Mouse (Mus musculus) intestine, embryonic 14.5 days (tissue): ENCODE measurements around the gene Nos1ap. TPM values are rescaled to one million over a fixed set of nuclear protein-coding genes. Genes with fewer than 3 reads are reported as not detected.

Experiments used
- ATAC-seq: fragments of 200-750 bp; cut with Nextera tagmentation; replicated peaks from 2 replicates; pipeline ENCODE4 v1.8.0; 2017; ENCODE audit warnings: low read depth, moderate number of reproducible peaks, moderate TSS enrichment, moderate library complexity; ENCODE audit not compliant: low FRiP score, low TSS enrichment
- DNase-seq: peaks from one replicate; pipeline ENCODE4 v3.0.0-alpha.2; 2018; ENCODE audit warnings: low spot score
- H3K27ac ChIP-seq: fragments of 300-500 bp; sonication (generic); 2 replicates; pipeline ENCODE4 v1.5.1; 2014; ENCODE audit warnings: low read depth, mild to moderate bottlenecking, control low read depth
- H3K27me3 ChIP-seq: fragments of 300-500 bp; sonication (generic); replicated peaks from 2 replicates; pipeline ENCODE4 v1.6.1; 2014; ENCODE audit warnings: low read length, control low read depth; ENCODE audit not compliant: control insufficient read depth, insufficient read depth
- H3K36me3 ChIP-seq: fragments of 300-500 bp; sonication (generic); 2 replicates; pipeline ENCODE4 v1.6.1; 2014; ENCODE audit warnings: low read length, control low read depth; ENCODE audit not compliant: control insufficient read depth, insufficient read depth
- H3K4me1 ChIP-seq: fragments of 300-500 bp; sonication (generic); replicated peaks from 2 replicates; pipeline ENCODE4 v1.6.1; 2014; ENCODE audit warnings: low read length, control low read depth, mixed read lengths; ENCODE audit not compliant: control insufficient read depth, insufficient read depth
- H3K4me2 ChIP-seq: fragments of 300-500 bp; sonication (generic); 2 replicates; pipeline ENCODE4 v1.6.1; 2014; ENCODE audit warnings: low read length
- H3K4me3 ChIP-seq: fragments of 300-500 bp; sonication (generic); 2 replicates; pipeline ENCODE4 v1.5.1; 2014; ENCODE audit warnings: low read depth, low read length, control low read depth, mixed read lengths
- H3K9ac ChIP-seq: fragments of 300-500 bp; sonication (generic); 2 replicates; pipeline ENCODE4 v1.6.1; 2014; ENCODE audit warnings: mild to moderate bottlenecking, low read length
- H3K9me3 ChIP-seq: fragments of 300-500 bp; sonication (generic); 2 replicates; pipeline ENCODE4 v1.6.1; 2016; ENCODE audit warnings: low read length, control low read depth; ENCODE audit not compliant: control insufficient read depth
- WGBS: fragments of 180-500 bp; shearing (Covaris S2); extraction: QIAGEN DNeasy Blood & Tissue Kit; methylation state at CpG from one replicate; pipeline ENCODE4 v1.1.7; 2014; 5-methylcytosine and 5-hydroxymethylcytosine counted together
- polyA plus RNA-seq: library from polyadenylated mRNA; unstranded; fragments of >200 nt; fragmentation: Nextera tagmentation; extraction: Ambion mirVana; gene quantifications from 2 replicates; pipeline ENCODE4 v1.2.1, GENCODE M21; 2014

The Nos1ap gene
- polyA plus RNA-seq, 1 experiment from 2014 or later: 12.1 TPM

DNA sequence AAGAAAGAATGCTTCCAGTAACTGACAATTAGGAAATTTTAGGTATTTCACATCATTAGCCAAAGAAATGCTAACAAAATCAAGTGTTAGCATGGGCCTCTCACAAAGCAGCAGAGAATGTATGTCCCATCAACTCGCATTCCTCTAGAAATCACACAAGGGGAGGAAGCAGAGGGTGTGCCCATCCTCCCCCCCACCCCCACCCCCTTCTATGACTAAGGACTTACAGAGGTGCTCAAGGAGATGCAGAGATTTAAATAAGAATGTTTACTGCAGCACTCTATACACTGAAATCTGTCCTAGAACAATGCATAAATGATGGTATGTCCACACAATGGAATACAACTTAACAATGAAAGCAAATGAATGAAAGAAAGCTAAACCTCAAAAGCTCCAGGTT is 27.2 kb downstream of the Nos1ap start:
- Histone ChIP-seq H3K27me3 (no peaks in the 10 kb centered on the region), H3K4me1 (no peaks in the 10 kb centered on the region), H3K9me3 (no peaks in the 10 kb centered on the region), H3K36me3 (no peaks in the 10 kb centered on the region), H3K4me2 (no peak overlapping the region), H3K4me3 (no peak overlapping the region), H3K9ac (no peak overlapping the region), H3K27ac (no peak overlapping the region)
- no peak for ATAC-seq
- DNase-seq: no peak
- WGBS: 89% methylated on average over 1 of the region's 1 CpGs

DNA sequence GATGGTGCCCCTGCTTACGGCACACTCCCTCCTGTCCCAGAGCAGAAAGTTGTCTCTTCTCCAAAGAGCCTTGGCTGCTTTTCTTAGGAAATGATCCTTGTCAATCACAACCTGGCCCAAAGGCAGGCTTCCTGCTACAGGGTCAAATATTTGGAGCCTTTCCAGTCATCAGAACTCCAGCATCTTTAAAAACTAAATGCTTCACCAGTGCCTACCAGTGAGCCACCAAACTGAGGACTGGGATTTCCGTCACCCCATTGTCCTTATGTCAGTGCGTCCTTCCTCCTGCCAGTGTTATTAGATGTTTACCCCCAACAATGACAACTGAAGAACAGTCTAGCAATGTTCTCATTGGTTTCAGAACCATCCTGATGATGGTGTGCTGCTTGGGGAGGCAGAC is 28.9 kb downstream of the Nos1ap start:
- no peak for DNase-seq
- H3K36me3 ChIP-seq: no peaks in the 10 kb centered on the region
- no peaks in the 10 kb centered on the region for H3K27me3 ChIP-seq
- H3K4me2 ChIP-seq: no peak overlapping the region
- H3K9me3 ChIP-seq: no peaks in the 10 kb centered on the region
- no peaks in the 10 kb centered on the region for H3K4me1 ChIP-seq
- no peak overlapping the region for H3K9ac ChIP-seq
- WGBS: 92% methylated on average over 3 of the region's 3 CpGs
- no peak overlapping the region for H3K4me3 ChIP-seq
- no peak for ATAC-seq
- H3K27ac ChIP-seq: no peak overlapping the region

DNA sequence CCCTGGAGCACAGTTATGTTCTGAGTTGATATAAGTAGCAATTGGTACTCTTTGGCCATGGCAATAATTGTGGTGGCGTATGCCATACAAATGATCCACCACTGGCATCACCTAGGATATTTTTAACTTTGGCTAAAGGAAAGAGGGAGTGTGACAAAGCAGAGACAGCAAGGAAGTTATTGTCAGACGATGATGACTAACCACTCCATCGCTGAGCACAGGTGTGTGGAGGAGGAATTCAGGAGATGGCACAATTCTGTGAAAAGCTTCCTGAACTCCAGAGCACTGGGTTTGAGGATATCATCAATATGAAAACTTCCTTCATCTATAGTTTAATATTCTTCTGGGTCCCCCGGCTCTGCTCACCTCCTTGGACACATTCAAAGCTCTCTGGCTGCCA is 31.7 kb downstream of the Nos1ap start:
- DNase-seq (no peak), ATAC-seq (no peak)
- WGBS: 92% methylated on average over 4 of the region's 4 CpGs
- no peaks in the 10 kb centered on the region for H3K4me1 ChIP-seq
- no peak overlapping the region for H3K9ac ChIP-seq
- H3K4me2 ChIP-seq: no peak overlapping the region
- no peak overlapping the region for H3K4me3 ChIP-seq
- H3K36me3 ChIP-seq: no peaks in the 10 kb centered on the region
- H3K27me3 ChIP-seq: no peaks in the 10 kb centered on the region
- no peaks in the 10 kb centered on the region for H3K9me3 ChIP-seq
- H3K27ac ChIP-seq: no peak overlapping the region

DNA sequence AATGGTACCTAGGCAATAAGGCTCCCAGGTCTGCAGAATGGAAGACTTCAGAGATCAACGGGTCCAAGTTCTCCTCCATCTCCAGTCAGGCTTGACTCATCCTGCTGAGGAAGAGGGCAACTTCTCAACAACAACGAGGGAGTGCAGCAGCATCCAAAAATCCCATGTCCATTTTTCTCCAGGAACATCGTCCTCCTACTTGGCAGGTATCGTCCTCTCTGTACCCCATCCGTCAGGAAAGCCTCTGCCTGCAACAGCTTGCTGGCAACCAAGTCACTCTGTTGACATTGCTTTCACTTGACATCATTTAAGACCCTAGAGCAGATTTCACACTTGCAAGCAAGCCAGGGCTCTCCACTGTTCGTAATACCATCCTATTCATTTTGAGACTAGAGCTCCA is 33.0 kb downstream of the Nos1ap start:
- WGBS: 92% methylated on average over 6 of the region's 6 CpGs
- ATAC-seq: no peak
- DNase-seq: no peak
- Histone ChIP-seq H3K4me3 (no peak overlapping the region), H3K27me3 (no peaks in the 10 kb centered on the region), H3K9me3 (no peaks in the 10 kb centered on the region), H3K9ac (no peak overlapping the region), H3K27ac (no peak overlapping the region), H3K4me2 (no peak overlapping the region), H3K36me3 (no peaks in the 10 kb centered on the region), H3K4me1 (no peaks in the 10 kb centered on the region)

DNA sequence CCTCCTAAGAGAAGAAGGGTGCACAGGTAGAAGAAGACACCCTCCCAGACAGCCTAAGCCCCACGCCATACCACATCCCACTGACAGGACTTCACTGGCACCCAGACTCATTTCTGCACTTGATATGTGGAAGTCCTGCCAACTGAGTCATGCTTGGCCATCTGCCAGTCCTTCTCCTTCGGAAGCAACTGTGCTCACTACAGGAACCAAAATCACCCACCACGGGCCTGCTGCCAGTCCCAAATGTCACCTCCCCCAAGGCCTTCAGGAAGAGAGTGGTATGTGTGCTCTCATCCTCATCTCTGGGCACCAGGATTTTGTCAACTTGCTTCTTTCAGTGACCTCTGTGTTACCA is 34.7 kb downstream of the Nos1ap start:
- Histone ChIP-seq H3K4me1 (peaks cover 9% of the 10 kb centered on the region), H3K36me3 (no peaks in the 10 kb centered on the region), H3K27ac (no peak overlapping the region), H3K9ac (no peak overlapping the region), H3K27me3 (no peaks in the 10 kb centered on the region), H3K9me3 (no peaks in the 10 kb centered on the region), H3K4me2 (no peak overlapping the region), H3K4me3 (no peak overlapping the region)
- ATAC-seq (no peak), DNase-seq (no peak)
- 56% methylated on average over 3 of the region's 3 CpGs for WGBS

DNA sequence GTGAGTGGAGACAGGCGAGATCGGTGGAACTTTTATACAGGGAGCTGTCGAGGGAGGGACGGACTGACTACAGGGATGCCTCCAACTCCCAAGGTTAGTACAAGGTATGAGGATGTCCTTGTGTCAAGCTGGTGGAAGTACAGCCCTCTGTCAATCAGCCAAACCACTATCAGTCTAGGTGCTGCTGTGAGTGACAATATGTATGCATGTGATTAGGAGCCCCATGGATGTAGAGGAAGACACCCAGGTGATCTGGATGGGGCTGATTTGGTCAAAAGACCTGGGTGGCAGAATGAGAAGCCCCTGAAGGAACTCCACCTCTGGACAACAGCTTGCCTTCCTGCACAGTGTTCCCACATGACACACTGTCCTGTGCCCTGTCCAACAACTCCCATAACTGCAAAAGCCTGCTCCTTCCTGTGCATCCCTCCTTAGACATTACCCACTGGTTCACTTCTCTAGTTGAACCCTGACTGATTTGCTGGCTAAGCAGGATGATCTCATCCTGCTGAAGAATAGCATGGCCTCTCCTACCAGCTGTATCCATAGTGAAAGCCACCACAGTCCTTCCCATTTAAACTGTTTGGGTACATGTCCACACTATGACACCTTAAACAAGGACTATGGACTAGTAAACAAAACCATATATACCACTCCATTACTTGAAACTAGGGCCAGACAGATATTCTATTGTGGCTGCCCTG is 35.3 kb downstream of the Nos1ap start:
- Histone ChIP-seq H3K27me3 (no peaks in the 10 kb centered on the region), H3K9ac (no peak overlapping the region), H3K4me3 (no peak overlapping the region), H3K9me3 (no peaks in the 10 kb centered on the region), H3K4me1 (peaks cover 9% of the 10 kb centered on the region), H3K4me2 (no peak overlapping the region), H3K36me3 (no peaks in the 10 kb centered on the region), H3K27ac (no peak overlapping the region)
- WGBS: 92% methylated on average over 4 of the region's 4 CpGs
- DNase-seq (no peak), ATAC-seq (no peak)

DNA sequence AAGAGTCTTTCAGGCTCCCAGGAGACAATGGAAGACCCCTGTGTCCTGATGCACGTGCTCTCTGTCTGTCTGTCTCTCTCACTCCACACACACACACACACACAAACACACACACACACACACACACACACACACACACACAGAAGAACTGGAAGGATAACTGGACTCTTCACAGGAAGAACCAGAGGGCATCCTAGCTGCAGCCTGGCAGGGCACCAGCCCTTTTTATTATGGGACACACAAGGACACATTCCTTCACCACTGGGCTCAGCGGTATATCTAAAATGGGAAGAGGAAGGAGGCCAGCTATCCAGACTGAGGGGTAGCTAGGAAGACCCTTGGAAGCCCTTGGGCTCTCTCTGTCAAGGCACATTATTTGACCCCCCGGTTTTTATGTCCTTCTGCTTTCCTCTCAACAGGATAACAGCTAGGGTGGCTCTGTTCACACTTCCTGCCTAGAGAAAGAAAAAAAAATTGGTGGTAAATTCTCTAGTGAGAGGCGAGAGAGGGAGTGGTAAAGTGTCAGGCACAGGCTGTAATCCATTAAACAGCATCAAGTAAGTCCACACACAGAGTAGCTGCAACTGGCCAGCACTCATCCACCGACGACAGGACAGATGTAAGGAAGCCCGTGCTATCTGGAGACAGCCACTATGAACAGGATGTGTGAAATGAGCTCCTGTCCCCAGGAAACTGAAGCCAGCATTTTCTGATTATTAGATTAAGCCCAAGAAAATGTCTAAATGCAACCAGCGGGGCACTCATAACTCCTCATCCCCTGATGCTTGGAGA is 38.8 kb downstream of the Nos1ap start:
- Histone ChIP-seq H3K4me1 (peaks cover 14% of the 10 kb centered on the region), H3K9me3 (no peaks in the 10 kb centered on the region), H3K9ac (no peak overlapping the region), H3K4me3 (no peak overlapping the region), H3K27ac (no peak overlapping the region), H3K4me2 (no peak overlapping the region), H3K27me3 (no peaks in the 10 kb centered on the region), H3K36me3 (no peaks in the 10 kb centered on the region)
- ATAC-seq (no peak), DNase-seq (no peak)
- 33% methylated on average over 8 of the region's 8 CpGs for WGBS

DNA sequence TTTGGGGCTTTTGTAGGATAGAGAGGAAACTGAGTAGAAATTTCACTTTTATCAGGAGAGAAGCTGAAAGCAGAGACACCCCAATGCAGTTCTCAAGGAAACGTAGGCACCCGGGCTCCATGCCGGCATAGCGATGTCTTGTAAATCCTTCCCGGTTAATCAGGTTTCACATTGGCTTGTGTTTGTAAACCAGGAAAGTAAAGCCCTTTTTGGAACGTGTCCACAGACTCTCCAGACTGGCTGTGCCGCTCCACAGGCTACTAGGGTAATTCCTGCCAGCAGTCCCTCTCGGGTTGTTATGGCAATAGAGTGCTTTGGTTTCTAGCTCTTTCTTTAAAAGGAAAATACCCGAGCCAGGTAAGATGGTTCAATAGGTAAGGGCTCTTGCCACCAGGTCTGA is 40.6 kb downstream of the Nos1ap start:
- WGBS: 58% methylated on average over 9 of the region's 9 CpGs
- no peak for DNase-seq

More for the DNA sequence above, 40.6 kb downstream of the Nos1ap start:
- no peak for ATAC-seq
- H3K4me2 ChIP-seq: no peak overlapping the region
- no peak overlapping the region for H3K4me3 ChIP-seq
- H3K9ac ChIP-seq: no peak overlapping the region
- peaks cover 14% of the 10 kb centered on the region for H3K4me1 ChIP-seq
- no peak overlapping the region for H3K27ac ChIP-seq
- no peaks in the 10 kb centered on the region for H3K9me3 ChIP-seq
- no peaks in the 10 kb centered on the region for H3K36me3 ChIP-seq
- no peaks in the 10 kb centered on the region for H3K27me3 ChIP-seq
